Mouse (Mus musculus) heart, embryonic 14.5 days (tissue): ENCODE results near the gene Psen2. TPM values are rescaled to one million over a fixed set of nuclear protein-coding genes. Genes with fewer than 3 reads are reported as not detected.

Source experiments
- ATAC-seq: fragments of 200-750 bp; cut with Nextera tagmentation; 2 replicates; pipeline ENCODE4 v1.8.0; 2017; ENCODE audit warnings: low read depth, moderate TSS enrichment; ENCODE audit not compliant: insufficient number of reproducible peaks, insufficient read depth, low FRiP score
- H3K27ac ChIP-seq, 2 experiments: fragments of 200-500 bp in 1 of 2; fragments of 300-500 bp in 1 of 2; sonication (generic) in 1 of 2; replicated peaks in 1 of 2; 2 replicates each; pipeline ENCODE4 v1.5.1; 2012 to 2014; ENCODE audit warnings: low read depth in 2 of 2, low read length in 2 of 2, control low read depth in 1 of 2, mild to moderate bottlenecking in 1 of 2, mixed read lengths in 1 of 2; ENCODE audit not compliant: control insufficient read depth in 1 of 2, insufficient read depth in 1 of 2
- H3K27me3 ChIP-seq: fragments of 300-500 bp; sonication (generic); 2 replicates; pipeline ENCODE4 v1.6.1; 2014; ENCODE audit warnings: mild to moderate bottlenecking, low read length, control low read depth; ENCODE audit not compliant: control insufficient read depth, insufficient read depth
- H3K36me3 ChIP-seq: fragments of 300-500 bp; sonication (generic); 2 replicates; pipeline ENCODE4 v1.6.1; 2014; ENCODE audit warnings: mild to moderate bottlenecking, control low read depth, low read length, mixed read lengths; ENCODE audit not compliant: control insufficient read depth, insufficient read depth
- H3K4me1 ChIP-seq, 2 experiments: fragments of 200-500 bp in 1 of 2; fragments of 300-500 bp in 1 of 2; sonication (generic) in 1 of 2; 2 replicates each; pipeline ENCODE4 v1.6.1; 2012 to 2014; ENCODE audit warnings: low read length in 2 of 2, control low read depth in 1 of 2, mixed read lengths in 1 of 2; ENCODE audit not compliant: control insufficient read depth in 2 of 2, insufficient read depth in 2 of 2
- H3K4me2 ChIP-seq: fragments of 300-500 bp; sonication (generic); 2 replicates; pipeline ENCODE4 v1.6.1; 2014; ENCODE audit warnings: mild to moderate bottlenecking, low read length
- H3K4me3 ChIP-seq, 2 experiments: fragments of 200-500 bp in 1 of 2; fragments of 300-500 bp in 1 of 2; sonication (generic) in 1 of 2; 2 replicates each; pipeline ENCODE4 v1.5.1; 2012 to 2014; ENCODE audit warnings: low read length in 2 of 2, mild to moderate bottlenecking in 2 of 2, control low read depth in 1 of 2, low read depth in 1 of 2, moderate library complexity in 1 of 2; ENCODE audit not compliant: control insufficient read depth in 1 of 2, insufficient read depth in 1 of 2
- H3K9ac ChIP-seq: fragments of 300-500 bp; sonication (generic); 2 replicates; pipeline ENCODE4 v1.6.1; 2014; ENCODE audit warnings: mild to moderate bottlenecking, low read length
- H3K9me3 ChIP-seq: fragments of 300-500 bp; sonication (generic); 2 replicates; pipeline ENCODE4 v1.6.1; 2016; ENCODE audit warnings: low read length, control low read depth; ENCODE audit not compliant: control insufficient read depth
- WGBS: fragments of 180-500 bp; shearing (Covaris S2); extraction: QIAGEN DNeasy Blood & Tissue Kit; methylation state at CpG from one replicate; pipeline ENCODE4 v1.1.7; 2014; 5-methylcytosine and 5-hydroxymethylcytosine counted together
- polyA plus RNA-seq: library from polyadenylated mRNA; unstranded; fragments of >200 nt; fragmentation: Nextera tagmentation; extraction: Ambion mirVana; gene quantifications from 2 replicates; pipeline ENCODE4 v1.2.1, GENCODE M21; 2014

Psen2 gene
- polyA plus RNA-seq, 1 experiment from 2014 or later, result 14.7 TPM

DNA sequence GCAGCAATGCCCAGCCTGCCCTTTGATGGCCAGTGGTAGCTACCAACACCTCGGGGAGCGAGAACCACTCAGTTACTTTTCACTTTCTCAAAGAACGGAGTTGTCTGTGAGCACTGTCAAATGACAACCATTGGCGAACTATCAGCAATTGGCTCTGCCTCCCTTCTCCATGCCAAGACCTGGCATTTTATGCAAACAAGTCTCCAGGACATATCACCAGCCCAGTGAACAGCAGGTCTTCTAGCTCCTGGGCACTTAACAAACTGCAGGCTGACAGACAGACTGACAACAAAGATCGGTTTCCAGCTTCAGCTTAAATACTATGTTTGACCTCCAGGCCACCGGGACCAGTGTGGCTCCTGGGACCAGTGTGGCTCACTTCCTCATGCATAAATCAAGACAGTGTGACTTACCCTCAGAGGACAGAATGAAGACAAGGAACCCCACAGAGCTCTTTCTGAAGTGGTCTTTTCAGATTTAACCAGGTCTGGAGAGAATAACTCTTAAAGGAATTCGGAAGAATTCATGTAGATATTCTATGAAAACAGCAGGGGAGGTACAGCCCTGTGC is 71.5 kb downstream of the Psen2 start:
- ATAC-seq, result no peak
- no peak overlapping the region for H3K4me3 ChIP-seq
- peaks cover 13 to 49% of the 10 kb centered on the region in 2 experiments for H3K4me1 ChIP-seq
- H3K36me3 ChIP-seq, result no peaks in the 10 kb centered on the region
- 73% methylated on average over 7 of the region's 7 CpGs for WGBS
- no peak overlapping the region for H3K4me2 ChIP-seq
- no peak overlapping the region for H3K9ac ChIP-seq
- H3K27me3 ChIP-seq, result no peaks in the 10 kb centered on the region
- no peak overlapping the region for H3K27ac ChIP-seq
- H3K9me3 ChIP-seq, result no peaks in the 10 kb centered on the region

DNA sequence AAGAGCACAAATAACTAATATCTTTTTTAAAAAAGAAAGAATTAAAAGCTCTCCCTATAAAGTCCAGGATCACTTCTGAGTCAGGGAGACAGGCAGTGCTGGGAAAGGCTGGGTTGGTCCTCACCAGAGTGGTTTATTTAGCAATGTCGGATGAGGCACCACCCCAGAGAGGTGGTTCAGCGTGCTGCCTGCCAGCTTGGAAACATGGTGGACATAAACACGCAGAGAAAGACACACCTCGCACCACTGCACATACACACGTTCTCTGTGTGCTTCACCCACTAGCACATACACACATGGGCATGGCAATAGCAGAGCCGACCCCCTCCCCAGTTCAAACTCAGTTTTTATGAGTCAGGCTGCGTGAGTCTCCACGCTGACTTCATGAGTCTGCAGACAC is 72.1 kb downstream of the Psen2 start:
- Histone ChIP-seq H3K4me3 (no peak overlapping the region), H3K4me2 (no peak overlapping the region), H3K4me1 (peaks cover 19 to 56% of the 10 kb centered on the region in 2 experiments), H3K27ac (no peak overlapping the region), H3K9me3 (no peaks in the 10 kb centered on the region), H3K9ac (no peak overlapping the region), H3K36me3 (no peaks in the 10 kb centered on the region), H3K27me3 (no peaks in the 10 kb centered on the region)
- no peak for ATAC-seq
- 79% methylated on average over 8 of the region's 8 CpGs for WGBS

DNA sequence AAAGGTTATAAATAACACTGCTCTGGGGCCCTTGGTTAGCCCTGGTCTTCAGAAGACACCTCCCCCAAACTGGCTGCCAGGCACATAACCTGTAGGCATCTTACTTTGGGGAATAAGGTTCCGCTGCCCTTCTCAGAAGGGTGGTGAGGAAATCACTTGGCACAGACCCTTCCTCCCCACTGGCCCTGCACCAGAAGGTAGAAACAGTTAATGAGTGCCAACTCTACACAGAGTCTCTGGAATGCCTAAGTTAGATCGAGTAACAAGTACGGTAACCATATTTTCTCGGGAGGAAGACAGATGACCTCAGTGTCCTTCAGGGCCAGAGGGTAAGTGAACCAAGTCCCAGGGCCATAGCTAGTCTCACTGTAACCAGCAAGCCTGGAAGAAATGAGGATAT is 74.3 kb downstream of the Psen2 start:
- H3K4me2 ChIP-seq, result no peak overlapping the region
- H3K4me1 ChIP-seq, result peaks cover 32 to 59% of the 10 kb centered on the region in 2 experiments
- H3K9ac ChIP-seq, result no peak overlapping the region
- 69% methylated on average over 4 of the region's 4 CpGs for WGBS
- no peaks in the 10 kb centered on the region for H3K9me3 ChIP-seq
- H3K27ac ChIP-seq, result peak overlapping the region in 1 of 2 experiments; percentile 21; a peak in 1 of 4 replicates
- H3K4me3 ChIP-seq, result no peak overlapping the region
- no peak for ATAC-seq
- H3K36me3 ChIP-seq, result no peaks in the 10 kb centered on the region
- no peaks in the 10 kb centered on the region for H3K27me3 ChIP-seq

DNA sequence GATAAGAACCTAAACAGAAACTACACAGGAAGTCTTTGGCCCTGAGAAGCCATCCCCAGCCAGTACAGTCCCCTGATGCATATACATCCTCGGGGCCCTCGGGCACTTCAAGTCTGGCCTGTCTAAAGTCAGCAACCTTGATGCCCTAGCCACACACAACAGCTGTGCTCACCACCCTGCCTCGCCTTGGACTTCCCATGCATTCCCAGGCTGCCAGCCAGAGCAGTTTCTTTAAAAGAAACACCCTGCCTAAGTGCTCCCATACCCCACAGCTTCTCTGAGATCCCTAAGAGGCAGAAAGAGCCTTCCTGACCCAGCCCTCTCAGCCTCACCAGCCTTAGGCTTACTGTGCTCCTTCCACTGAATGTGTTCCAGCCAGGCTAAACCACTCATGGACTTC is 76.9 kb downstream of the Psen2 start:
- Histone ChIP-seq H3K4me1 (peaks cover 29 to 44% of the 10 kb centered on the region in 2 experiments), H3K36me3 (no peaks in the 10 kb centered on the region), H3K9me3 (no peaks in the 10 kb centered on the region), H3K27ac (peak overlapping the region; percentile 10 to 68; a peak in 3 of 4 replicates), H3K4me3 (no peak overlapping the region), H3K4me2 (no peak overlapping the region), H3K9ac (no peak overlapping the region), H3K27me3 (no peaks in the 10 kb centered on the region)
- ATAC-seq, result no peak
- WGBS, result 81% methylated on average over 3 of the region's 3 CpGs

DNA sequence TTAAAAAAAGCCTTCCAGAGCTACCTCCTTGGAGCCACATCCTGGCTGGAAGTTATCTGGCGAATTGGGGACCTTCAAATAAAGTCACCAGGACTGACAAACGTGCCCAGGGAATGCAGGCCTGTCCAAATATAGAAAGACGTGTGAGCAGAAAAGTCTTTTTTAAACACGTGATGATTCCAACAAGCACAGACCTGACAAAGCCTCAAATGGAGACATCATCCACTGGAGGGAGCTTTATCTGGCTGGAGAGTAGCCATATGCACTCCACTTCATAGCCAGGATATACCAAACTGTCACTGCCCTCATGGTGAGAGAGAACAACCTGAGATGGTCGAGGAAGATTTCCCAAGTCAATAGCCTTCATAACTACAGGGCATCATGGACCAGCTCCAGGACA is 77.4 kb downstream of the Psen2 start:
- H3K27me3 ChIP-seq, result no peaks in the 10 kb centered on the region
- WGBS, result 24% methylated on average over 5 of the region's 5 CpGs
- no peaks in the 10 kb centered on the region for H3K9me3 ChIP-seq
- H3K4me3 ChIP-seq, result no peak overlapping the region
- H3K27ac ChIP-seq, result peak overlapping the region; percentile 68 to 71
- no peak overlapping the region for H3K9ac ChIP-seq
- no peak for ATAC-seq
- peaks cover 28 to 40% of the 10 kb centered on the region in 2 experiments for H3K4me1 ChIP-seq
- H3K4me2 ChIP-seq, result no peak overlapping the region
- no peaks in the 10 kb centered on the region for H3K36me3 ChIP-seq

DNA sequence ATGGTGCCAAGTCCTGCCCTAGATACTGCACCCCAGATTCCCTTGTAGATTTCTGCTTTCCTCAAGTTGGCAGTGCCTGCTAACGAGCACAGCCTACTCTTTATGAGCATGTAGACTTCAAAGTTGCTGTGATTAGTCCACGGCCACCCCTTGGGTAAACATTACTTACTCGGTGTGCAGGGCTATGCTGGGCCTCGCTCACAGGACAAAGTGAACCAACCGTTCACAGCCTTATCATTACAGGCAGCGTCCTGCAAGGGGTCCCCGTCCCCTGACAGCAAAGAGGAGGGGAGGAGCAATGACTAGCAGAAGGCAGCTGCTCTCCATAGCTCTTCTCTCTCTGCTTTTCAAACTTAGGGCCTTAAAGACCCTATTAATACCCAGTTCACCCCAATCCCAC is 78.5 kb downstream of the Psen2 start:
- Histone ChIP-seq H3K9ac (peak overlapping the region; percentile 39; the same call in 1 of the 2 replicates), H3K27ac (peak overlapping the region; percentile 68 to 71; a peak in 3 of 4 replicates), H3K27me3 (no peaks in the 10 kb centered on the region), H3K36me3 (no peaks in the 10 kb centered on the region), H3K4me2 (no peak overlapping the region), H3K4me1 (peaks cover 26 to 39% of the 10 kb centered on the region in 2 experiments), H3K9me3 (no peaks in the 10 kb centered on the region), H3K4me3 (no peak overlapping the region)
- WGBS, result 23% methylated on average over 7 of the region's 7 CpGs
- no peak for ATAC-seq

DNA sequence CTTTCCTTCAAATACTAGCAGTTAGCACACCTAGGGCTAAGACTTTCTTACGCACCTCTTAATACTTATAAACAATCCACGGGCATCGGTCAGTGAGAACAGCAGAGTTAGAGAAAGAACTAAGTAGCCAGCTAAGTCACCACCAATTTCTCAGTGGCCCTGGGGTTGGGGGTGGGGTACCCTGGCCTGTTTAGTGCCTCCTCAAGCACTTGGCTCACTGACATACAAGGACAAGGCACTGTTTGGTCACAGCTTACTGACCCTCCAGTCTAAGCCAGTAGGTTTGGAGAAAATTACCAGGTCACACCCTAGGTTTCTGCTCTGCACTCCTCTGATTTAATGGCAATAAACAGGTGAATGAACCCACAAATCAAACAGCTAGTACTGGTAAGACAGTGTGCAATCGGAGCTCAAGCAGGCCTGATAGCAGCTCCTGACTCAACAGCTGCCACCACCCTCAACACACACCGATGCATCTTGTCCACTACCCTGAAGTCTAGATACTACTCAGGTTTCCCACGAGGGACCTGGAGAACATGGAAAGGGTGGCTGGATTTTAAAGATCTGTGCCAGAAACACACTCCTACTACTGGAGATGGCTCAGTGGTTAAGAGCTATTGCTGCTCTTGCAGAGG is 79.6 kb downstream of the Psen2 start:
- 0 out of 2 replicates have a peak overlapping the region, but pooled peaks have one; percentile 23 for H3K9ac ChIP-seq
- no peaks in the 10 kb centered on the region for H3K9me3 ChIP-seq
- no peak overlapping the region for H3K4me3 ChIP-seq
- H3K27ac ChIP-seq, result no peak overlapping the region
- WGBS, result 86% methylated on average over 6 of the region's 6 CpGs
- ATAC-seq, result no peak
- H3K4me2 ChIP-seq, result no peak overlapping the region
- no peaks in the 10 kb centered on the region for H3K27me3 ChIP-seq
- H3K4me1 ChIP-seq, result peaks cover 27 to 36% of the 10 kb centered on the region in 2 experiments
- H3K36me3 ChIP-seq, result peaks cover 2% of the 10 kb centered on the region; the same call in 1 of the 2 replicates
